Mouse (Mus musculus): ENCODE data around the gene Cpeb2. TPM values are rescaled to one million over a fixed set of nuclear protein-coding genes. Genes with fewer than 3 reads are reported as not detected.

Gene Cpeb2
- polyA plus RNA-seq, 1 experiment: 8.6 TPM

DNA sequence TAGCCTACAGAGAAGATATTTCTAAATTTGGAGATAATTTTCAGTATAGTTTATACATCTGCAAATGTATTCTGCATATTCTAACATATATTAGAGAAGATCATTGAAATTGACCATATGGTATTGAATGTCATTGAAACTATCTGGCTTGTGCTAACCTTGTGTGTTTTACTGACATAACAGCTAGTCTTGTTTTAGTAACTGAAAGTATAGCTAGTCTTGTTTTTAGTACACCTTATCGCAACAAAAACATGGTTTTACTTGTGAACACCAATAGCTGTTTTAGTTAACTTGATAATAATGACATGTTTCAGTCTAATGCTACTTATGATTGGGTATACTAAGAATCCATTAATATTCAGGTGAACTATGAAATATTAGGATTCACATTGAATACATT, 45.0 kb downstream of the Cpeb2 start:
- Histone ChIP-seq H3K4me1 (ENCODE audit: control insufficient read depth, insufficient read depth, low read length) (no peaks in the 10 kb centered on the region), H3K27ac (ENCODE audit: control insufficient read depth, insufficient read depth, low read depth, low read length, poor library complexity) (no peak overlapping the region), H3K4me3 (replicated peaks; ENCODE audit: control insufficient read depth, low read depth, low read length) (no peak overlapping the region)
- WGBS: 83% methylated on average over 1 of the region's 1 CpGs
- no peak for TF ChIP-seq CTCF (IDR thresholded peaks at IDR 0.05; ENCODE audit: control insufficient read depth, insufficient read depth, low read length)
- TF ChIP-seq POLR2A (IDR thresholded peaks at IDR 0.05; ENCODE audit: borderline replicate concordance, control insufficient read depth, low read depth, low read length): no peak

DNA sequence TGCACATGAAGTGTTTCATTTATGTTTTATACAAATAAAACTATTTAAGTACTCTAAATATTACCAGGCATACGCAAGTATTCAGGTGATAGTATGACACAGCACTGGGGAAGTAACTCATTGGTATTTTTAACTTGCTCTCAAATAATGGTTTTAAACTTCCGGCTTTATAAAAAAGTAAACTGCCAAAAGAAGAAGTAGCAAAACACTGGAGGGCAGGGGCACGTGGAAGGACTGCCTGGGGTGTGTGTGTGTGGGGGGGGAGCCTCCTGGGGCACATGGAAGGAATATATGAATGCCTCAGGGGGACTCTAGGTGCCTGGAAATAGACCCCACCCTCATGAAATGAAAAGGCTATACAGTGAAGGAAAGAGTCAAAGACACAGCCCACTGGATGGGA, 46.8 kb downstream of the Cpeb2 start:
- TF ChIP-seq CTCF (IDR thresholded peaks at IDR 0.05; ENCODE audit: control insufficient read depth, insufficient read depth, low read length) (no peak), POLR2A (IDR thresholded peaks at IDR 0.05; ENCODE audit: borderline replicate concordance, control insufficient read depth, low read depth, low read length) (no peak)
- 12% methylated on average over 3 of the region's 3 CpGs for WGBS
- H3K4me3 ChIP-seq (replicated peaks; ENCODE audit: control insufficient read depth, low read depth, low read length): no peak overlapping the region
- H3K4me1 ChIP-seq (ENCODE audit: control insufficient read depth, insufficient read depth, low read length): no peaks in the 10 kb centered on the region
- H3K27ac ChIP-seq (ENCODE audit: control insufficient read depth, insufficient read depth, low read depth, low read length, poor library complexity): no peak overlapping the region

DNA sequence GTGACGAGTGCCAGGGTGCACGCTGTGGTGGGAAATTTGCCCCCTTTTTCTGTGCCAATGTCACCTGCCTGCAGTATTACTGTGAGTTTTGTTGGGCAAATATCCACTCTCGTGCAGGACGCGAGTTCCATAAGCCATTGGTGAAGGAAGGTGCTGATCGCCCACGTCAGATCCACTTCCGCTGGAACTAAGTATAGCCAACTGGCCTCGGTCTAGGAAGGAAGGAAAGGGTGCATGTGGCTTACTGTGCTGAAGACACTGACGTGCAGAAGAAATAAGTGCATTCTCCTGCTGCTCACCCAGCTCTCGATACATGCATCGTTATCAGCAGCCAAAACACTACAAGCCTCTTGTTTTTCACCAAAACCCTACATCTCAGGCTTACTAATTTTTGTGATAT, 52.8 kb downstream of the Cpeb2 start:
- TF ChIP-seq POLR2A (IDR thresholded peaks at IDR 0.05; ENCODE audit: borderline replicate concordance, control insufficient read depth, low read depth, low read length) (no peak), CTCF (IDR thresholded peaks at IDR 0.05; ENCODE audit: control insufficient read depth, insufficient read depth, low read length) (no peak)
- Histone ChIP-seq H3K4me1 (ENCODE audit: control insufficient read depth, insufficient read depth, low read length) (no peaks in the 10 kb centered on the region), H3K27ac (ENCODE audit: control insufficient read depth, insufficient read depth, low read depth, low read length, poor library complexity) (no peak overlapping the region), H3K4me3 (replicated peaks; ENCODE audit: control insufficient read depth, low read depth, low read length) (no peak overlapping the region)
- WGBS: 52% methylated on average over 12 of the region's 12 CpGs

DNA sequence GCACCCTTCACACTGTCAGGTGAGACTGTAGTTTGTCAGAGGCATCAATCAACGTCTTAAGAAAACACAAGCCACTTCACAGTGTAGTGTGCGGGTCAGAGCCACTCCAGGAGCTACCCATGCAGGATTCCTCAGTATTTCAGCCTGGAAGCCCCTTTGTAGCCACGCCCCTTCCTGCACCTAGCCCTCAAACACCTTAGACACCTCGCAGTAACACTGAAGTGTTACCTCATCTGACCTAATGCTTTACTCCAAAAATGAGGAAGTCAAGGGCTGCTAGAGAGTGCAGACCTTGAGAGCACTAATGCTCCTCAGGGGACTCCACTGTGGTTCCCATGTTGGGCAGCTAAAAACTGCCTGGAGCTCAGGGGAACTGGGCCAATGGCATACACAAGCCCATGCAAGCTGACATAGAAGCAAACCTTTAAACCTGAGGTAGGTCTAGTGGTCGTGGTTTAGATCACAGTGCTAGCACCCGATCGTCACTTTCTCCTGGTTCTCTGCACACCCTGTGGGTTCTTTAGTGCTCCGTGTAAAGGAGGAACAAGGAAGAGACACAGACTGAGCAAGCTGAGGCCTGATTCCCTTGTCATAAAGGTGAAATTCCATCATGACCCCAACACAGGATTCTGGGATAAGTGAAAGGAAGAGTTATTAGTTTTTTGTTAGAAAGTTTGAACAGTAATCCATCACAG, 56.9 kb downstream of the Cpeb2 start:
- Histone ChIP-seq H3K4me3 (replicated peaks; ENCODE audit: control insufficient read depth, low read depth, low read length) (no peak overlapping the region), H3K4me1 (ENCODE audit: control insufficient read depth, insufficient read depth, low read length) (no peaks in the 10 kb centered on the region), H3K27ac (ENCODE audit: control insufficient read depth, insufficient read depth, low read depth, low read length, poor library complexity) (no peak overlapping the region)
- TF ChIP-seq POLR2A (IDR thresholded peaks at IDR 0.05; ENCODE audit: borderline replicate concordance, control insufficient read depth, low read depth, low read length): no peak
- TF ChIP-seq CTCF (IDR thresholded peaks at IDR 0.05; ENCODE audit: control insufficient read depth, insufficient read depth, low read length): no peak
- WGBS: 17% methylated on average over 8 of the region's 8 CpGs

DNA sequence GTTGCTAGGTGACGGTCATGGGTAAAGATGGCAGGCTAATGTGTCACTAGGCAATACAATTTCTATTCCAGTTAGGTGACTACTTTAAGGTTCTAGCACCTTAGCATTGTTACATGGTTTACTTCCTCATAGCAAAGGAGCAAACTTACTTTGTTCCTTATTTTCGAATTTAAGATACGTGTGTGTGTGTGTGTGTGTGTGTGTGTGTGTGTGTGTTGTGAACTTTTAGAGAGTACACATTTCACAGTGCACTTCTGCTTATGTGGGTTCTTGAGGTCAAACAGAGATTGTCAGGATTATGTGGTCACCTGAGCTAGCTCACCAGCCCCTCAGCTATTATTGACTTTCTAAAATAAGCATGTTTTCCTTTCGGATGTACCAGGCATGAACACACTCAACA, 60.2 kb downstream of the Cpeb2 start:
- H3K27ac ChIP-seq (ENCODE audit: control insufficient read depth, insufficient read depth, low read depth, low read length, poor library complexity): no peak overlapping the region
- no peak for TF ChIP-seq POLR2A (IDR thresholded peaks at IDR 0.05; ENCODE audit: borderline replicate concordance, control insufficient read depth, low read depth, low read length)
- H3K4me3 ChIP-seq (replicated peaks; ENCODE audit: control insufficient read depth, low read depth, low read length): no peak overlapping the region
- H3K4me1 ChIP-seq (ENCODE audit: control insufficient read depth, insufficient read depth, low read length): no peaks in the 10 kb centered on the region
- 41% methylated on average over 4 of the region's 4 CpGs for WGBS

GRCm38 (mm10) chr5:43297459-43297858, 64.5 kb downstream of the Cpeb2 start:
- Histone ChIP-seq H3K4me3 (replicated peaks; ENCODE audit: control insufficient read depth, low read depth, low read length) (no peak overlapping the region), H3K4me1 (ENCODE audit: control insufficient read depth, insufficient read depth, low read length) (no peaks in the 10 kb centered on the region), H3K27ac (ENCODE audit: control insufficient read depth, insufficient read depth, low read depth, low read length, poor library complexity) (no peak overlapping the region)
- WGBS: 48% methylated on average over 7 of the region's 7 CpGs
- TF ChIP-seq CTCF (IDR thresholded peaks at IDR 0.05; ENCODE audit: control insufficient read depth, insufficient read depth, low read length): no peak
- no peak for TF ChIP-seq POLR2A (IDR thresholded peaks at IDR 0.05; ENCODE audit: borderline replicate concordance, control insufficient read depth, low read depth, low read length)

DNA sequence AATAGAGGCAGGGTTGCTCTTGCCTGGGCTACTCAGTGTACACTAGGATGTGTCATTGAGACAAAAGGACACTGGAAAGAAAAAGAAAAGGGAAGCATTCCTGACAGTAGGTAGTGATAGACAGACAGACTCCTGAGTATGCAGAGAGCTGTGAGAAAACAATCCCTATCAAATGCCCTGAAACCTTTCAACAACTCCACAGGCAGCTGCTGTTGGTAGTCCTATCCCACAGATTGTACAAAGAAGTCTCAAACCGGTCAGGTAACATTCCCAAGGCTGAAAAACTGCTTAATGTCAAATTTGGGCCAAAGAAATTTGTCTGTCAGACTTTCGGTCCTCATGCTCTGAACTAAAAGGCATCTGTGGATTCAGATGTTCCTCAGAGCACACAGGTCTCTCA, 66.0 kb downstream of the Cpeb2 start:
- WGBS: 80% methylated on average over 2 of the region's 2 CpGs
- Histone ChIP-seq H3K4me3 (replicated peaks; ENCODE audit: control insufficient read depth, low read depth, low read length) (no peak overlapping the region), H3K4me1 (ENCODE audit: control insufficient read depth, insufficient read depth, low read length) (no peaks in the 10 kb centered on the region), H3K27ac (ENCODE audit: control insufficient read depth, insufficient read depth, low read depth, low read length, poor library complexity) (no peak overlapping the region)
- TF ChIP-seq CTCF (IDR thresholded peaks at IDR 0.05; ENCODE audit: control insufficient read depth, insufficient read depth, low read length) (no peak), POLR2A (IDR thresholded peaks at IDR 0.05; ENCODE audit: borderline replicate concordance, control insufficient read depth, low read depth, low read length) (no peak)

DNA sequence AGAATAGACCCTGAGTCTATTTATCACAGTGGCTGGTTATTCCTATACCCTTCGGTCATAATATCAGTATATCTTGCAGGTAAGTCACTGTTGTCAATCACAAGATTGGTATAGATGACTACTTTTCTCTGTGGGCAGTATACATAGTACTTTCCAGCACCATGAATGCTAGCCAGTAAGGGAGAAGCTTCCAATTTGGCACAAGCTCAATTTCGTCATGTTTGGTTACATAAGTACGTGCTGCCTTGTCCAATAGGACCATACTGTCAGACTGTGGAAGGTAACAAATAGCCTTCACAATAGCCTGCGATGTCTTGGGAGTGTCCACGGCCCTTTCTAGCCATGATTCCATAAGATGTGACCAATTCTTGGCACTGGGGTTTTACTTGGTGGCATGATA, 67.1 kb downstream of the Cpeb2 start:
- Histone ChIP-seq H3K27ac (ENCODE audit: control insufficient read depth, insufficient read depth, low read depth, low read length, poor library complexity) (no peak overlapping the region), H3K4me1 (ENCODE audit: control insufficient read depth, insufficient read depth, low read length) (no peaks in the 10 kb centered on the region), H3K4me3 (replicated peaks; ENCODE audit: control insufficient read depth, low read depth, low read length) (no peak overlapping the region)
- TF ChIP-seq CTCF (IDR thresholded peaks at IDR 0.05; ENCODE audit: control insufficient read depth, insufficient read depth, low read length) (no peak), POLR2A (IDR thresholded peaks at IDR 0.05; ENCODE audit: borderline replicate concordance, control insufficient read depth, low read depth, low read length) (no peak)
- 77% methylated on average over 5 of the region's 5 CpGs for WGBS

- no peaks in the 10 kb centered on the region for H3K4me1 ChIP-seq (ENCODE audit: control insufficient read depth, insufficient read depth, low read length)
- WGBS: 18% methylated on average over 3 of the region's 3 CpGs
- no peak for TF ChIP-seq CTCF (IDR thresholded peaks at IDR 0.05; ENCODE audit: control insufficient read depth, insufficient read depth, low read length)
- no peak for TF ChIP-seq POLR2A (IDR thresholded peaks at IDR 0.05; ENCODE audit: borderline replicate concordance, control insufficient read depth, low read depth, low read length)
Measured at GRCm38 (mm10) chr5:43300979-43301378, 68.0 kb downstream of the Cpeb2 start.

More at GRCm38 (mm10) chr5:43300979-43301378, 68.0 kb downstream of the Cpeb2 start:
- H3K27ac ChIP-seq (ENCODE audit: control insufficient read depth, insufficient read depth, low read depth, low read length, poor library complexity): no peak overlapping the region
- H3K4me3 ChIP-seq (replicated peaks; ENCODE audit: control insufficient read depth, low read depth, low read length): no peak overlapping the region
